Mouse (Mus musculus) spleen, adult 2 months (tissue): Measurements from ENCODE around the gene Tubb5.

Source experiments
- CTCF ChIP-seq: fragments of 200-500 bp; IDR thresholded peaks from 2 replicates; pipeline ENCODE4 v1.5.1; 2011; ENCODE audit warnings: mild to moderate bottlenecking, inconsistent platforms; ENCODE audit not compliant: insufficient read depth, insufficient read length, insufficient replicate concordance; ENCODE audit errors: extremely low read depth
- POLR2A ChIP-seq: fragments of 200-500 bp; IDR thresholded peaks from 2 replicates; pipeline ENCODE4 v1.6.1; 2011; ENCODE audit warnings: low read depth, low read length, inconsistent platforms

- no peak for TF ChIP-seq CTCF
- TF ChIP-seq POLR2A = no peak
These were observed 31.4 kb upstream of the Tubb5 start for GRCm38 (mm10) chr17:35869346-35870067.
